Mouse (Mus musculus): ENCODE data around the gene Slc24a3. TPM values are rescaled to one million over a fixed set of nuclear protein-coding genes. Genes with fewer than 3 reads are reported as not detected.

Gene Slc24a3
- total and polyA plus RNA-seq, 3 experiments = not detected

DNA sequence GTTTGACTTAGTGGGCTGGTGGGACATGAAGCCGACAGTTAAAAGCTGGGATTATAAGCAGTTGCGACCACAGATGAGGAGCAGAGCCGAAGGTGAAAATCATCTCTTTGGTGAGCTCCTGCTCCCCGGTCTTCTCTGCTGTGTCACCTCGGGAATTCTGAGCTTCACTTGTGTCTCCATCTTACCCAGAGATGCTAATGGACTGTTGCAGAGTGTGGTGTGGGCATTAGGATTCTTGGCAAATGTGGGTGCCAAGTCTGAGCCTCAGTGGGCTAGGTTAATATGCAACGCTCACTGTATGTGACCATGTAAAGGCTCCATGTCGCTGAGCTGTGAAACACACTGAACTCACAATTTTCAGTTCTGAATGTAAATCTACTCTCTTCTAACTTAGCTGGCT lies 7.5 kb downstream of the Slc24a3 start:
- TF ChIP-seq POLR2AphosphoS2 (IDR thresholded peaks at IDR 0.05; ENCODE audit: low read length) (no peak), HCFC1 (IDR thresholded peaks at IDR 0.05; ENCODE audit: low read depth, low read length) (no peak), CHD1 (IDR thresholded peaks at IDR 0.05; ENCODE audit: low read depth, low read length) (no peak)
- Histone ChIP-seq H3K27ac (ENCODE audit: control insufficient read depth, low read depth, low read length) (no peak overlapping the region), H3K79me2 (ENCODE audit: control insufficient read depth, insufficient read depth, low read length, poor library complexity) (no peaks in the 10 kb centered on the region), H3K9me3 (replicated peaks; ENCODE audit: insufficient read depth, low read length) (no peaks in the 10 kb centered on the region), H3K4me3 (ENCODE audit: control insufficient read depth in 1 of 2, insufficient read depth in 1 of 2, low read depth in 2 of 2, low read length in 2 of 2) (no peak overlapping the region), H3K36me3 (ENCODE audit: control insufficient read depth in 1 of 2, insufficient read depth in 2 of 2, low read length in 2 of 2) (no peaks in the 10 kb centered on the region), H3K4me1 (ENCODE audit: control insufficient read depth in 1 of 2, insufficient read depth in 2 of 2, low read length in 2 of 2) (no peaks in the 10 kb centered on the region), H3K9ac (ENCODE audit: control insufficient read depth, low read depth, low read length, poor library complexity, severe bottlenecking) (no peak overlapping the region), H3K27me3 (ENCODE audit: control insufficient read depth in 1 of 2, insufficient read depth in 2 of 2, low read length in 2 of 2) (no peaks in the 10 kb centered on the region)
- DNase-seq (ENCODE audit: low read depth, low spot score) = no peak

DNA sequence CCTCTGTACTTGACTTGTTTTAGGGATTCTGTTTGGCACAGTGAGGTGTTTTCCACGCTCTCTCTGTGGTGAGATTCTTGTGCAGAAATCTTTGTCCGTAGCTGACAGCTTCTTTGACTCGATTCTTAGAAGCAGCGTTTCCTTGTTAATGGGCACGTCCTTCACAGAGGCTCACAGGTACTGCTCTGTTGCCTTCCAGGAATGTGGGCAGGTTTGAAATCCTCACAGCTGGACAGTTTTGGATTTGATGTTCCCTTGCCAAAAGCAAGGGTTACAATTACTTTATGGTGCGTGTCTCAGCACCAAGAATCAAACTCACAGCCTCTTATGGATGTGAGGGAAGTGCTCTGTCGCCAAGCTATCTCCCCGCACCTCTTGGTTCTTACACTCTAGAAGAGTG lies 14.9 kb downstream of the Slc24a3 start:
- TF ChIP-seq MYB (IDR thresholded peaks at IDR 0.05; ENCODE audit: low read depth, low read length) = no peak
- H3K36me3 ChIP-seq (ENCODE audit: control insufficient read depth in 1 of 2, insufficient read depth in 2 of 2, low read length in 2 of 2) = no peaks in the 10 kb centered on the region
- H3K4me3 ChIP-seq (ENCODE audit: control insufficient read depth in 1 of 2, insufficient read depth in 1 of 2, low read depth in 2 of 2, low read length in 2 of 2) = no peak overlapping the region
- no peaks in the 10 kb centered on the region for H3K9me3 ChIP-seq (replicated peaks; ENCODE audit: insufficient read depth, low read length)
- H3K9ac ChIP-seq (ENCODE audit: control insufficient read depth, low read depth, low read length, poor library complexity, severe bottlenecking) = no peak overlapping the region
- H3K27me3 ChIP-seq (ENCODE audit: control insufficient read depth in 1 of 2, insufficient read depth in 2 of 2, low read length in 2 of 2) = no peaks in the 10 kb centered on the region
- no peaks in the 10 kb centered on the region for H3K79me2 ChIP-seq (ENCODE audit: control insufficient read depth, insufficient read depth, low read length, poor library complexity)
- no peak overlapping the region for H3K27ac ChIP-seq (ENCODE audit: control insufficient read depth, low read depth, low read length)
- no peaks in the 10 kb centered on the region for H3K4me1 ChIP-seq (ENCODE audit: control insufficient read depth in 1 of 2, insufficient read depth in 2 of 2, low read length in 2 of 2)
- no peak for DNase-seq (ENCODE audit: low read depth, low spot score)

DNA sequence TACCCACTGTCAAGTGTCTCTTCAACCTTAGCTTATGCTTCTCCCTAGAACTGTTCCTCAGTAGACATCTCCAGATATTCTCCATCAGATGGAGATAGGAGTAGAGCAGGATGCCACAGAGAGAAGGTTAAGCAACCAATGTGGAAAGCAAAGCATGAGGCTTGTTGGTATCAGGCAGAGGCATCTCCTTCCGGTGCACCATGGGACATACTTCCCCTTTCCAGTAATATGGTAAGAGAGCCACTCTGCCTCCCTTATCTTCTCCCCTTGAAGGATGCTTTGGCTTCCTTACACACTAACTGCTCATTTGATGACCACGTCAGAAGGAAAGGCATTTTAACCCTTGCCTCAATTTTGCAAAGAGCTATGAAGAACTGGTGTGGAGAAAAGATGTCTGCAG lies 21.3 kb downstream of the Slc24a3 start:
- Histone ChIP-seq H3K27me3 (ENCODE audit: control insufficient read depth in 1 of 2, insufficient read depth in 2 of 2, low read length in 2 of 2) (no peaks in the 10 kb centered on the region), H3K4me3 (ENCODE audit: control insufficient read depth in 1 of 2, insufficient read depth in 1 of 2, low read depth in 2 of 2, low read length in 2 of 2) (no peak overlapping the region), H3K27ac (ENCODE audit: control insufficient read depth, low read depth, low read length) (no peak overlapping the region), H3K4me1 (ENCODE audit: control insufficient read depth in 1 of 2, insufficient read depth in 2 of 2, low read length in 2 of 2) (no peaks in the 10 kb centered on the region), H3K9me3 (replicated peaks; ENCODE audit: insufficient read depth, low read length) (no peaks in the 10 kb centered on the region), H3K36me3 (ENCODE audit: control insufficient read depth in 1 of 2, insufficient read depth in 2 of 2, low read length in 2 of 2) (no peaks in the 10 kb centered on the region), H3K79me2 (ENCODE audit: control insufficient read depth, insufficient read depth, low read length, poor library complexity) (no peaks in the 10 kb centered on the region), H3K9ac (ENCODE audit: control insufficient read depth, low read depth, low read length, poor library complexity, severe bottlenecking) (no peak overlapping the region)
- peak; percentile 3 for DNase-seq (ENCODE audit: low read depth, low spot score)
- TF ChIP-seq GATA1 (IDR thresholded peaks at IDR 0.05; ENCODE audit: low read depth, low read length) = no peak
- TF ChIP-seq HCFC1 (IDR thresholded peaks at IDR 0.05; ENCODE audit: low read depth, low read length) = no peak
- no peak for TF ChIP-seq ZMIZ1 (IDR thresholded peaks at IDR 0.05; ENCODE audit: low read depth, low read length)
- TF ChIP-seq KAT2A (conservative IDR thresholded peaks at IDR 0.05; ENCODE audit: low read depth, low read length) = no peak
- TF ChIP-seq TBP (IDR thresholded peaks at IDR 0.05; ENCODE audit: low read depth, low read length) = no peak
- no peak for TF ChIP-seq USF1 (IDR thresholded peaks at IDR 0.05; ENCODE audit: low read depth, low read length)
- TF ChIP-seq MXI1 (IDR thresholded peaks at IDR 0.05; ENCODE audit: low read depth, low read length) = no peak
- TF ChIP-seq ZC3H11A (IDR thresholded peaks at IDR 0.05; ENCODE audit: low read depth, low read length) = no peak
- no peak for TF ChIP-seq ZKSCAN1 (IDR thresholded peaks at IDR 0.05; ENCODE audit: low read depth, low read length)
- TF ChIP-seq E2F4 (IDR thresholded peaks at IDR 0.05; ENCODE audit: borderline replicate concordance, low read depth, low read length) = no peak
- TF ChIP-seq MAX (IDR thresholded peaks at IDR 0.05; ENCODE audit: low read length) = no peak
- no peak for TF ChIP-seq MAZ (IDR thresholded peaks at IDR 0.05; ENCODE audit: low read depth, low read length)
- TF ChIP-seq BHLHE40 (IDR thresholded peaks at IDR 0.05; ENCODE audit: borderline replicate concordance, low read depth, low read length) = no peak
- TF ChIP-seq NRF1 (IDR thresholded peaks at IDR 0.05; ENCODE audit: insufficient read depth, low read depth, low read length, poor library complexity, severe bottlenecking) = no peak
- TF ChIP-seq GABPA (IDR thresholded peaks at IDR 0.05; ENCODE audit: low read depth, low read length) = no peak
- no peak for TF ChIP-seq EP300 (IDR thresholded peaks at IDR 0.05; ENCODE audit: low read depth in 1 of 2, low read length in 2 of 2)
